Mouse (Mus musculus) left cerebral cortex, postnatal 25 days (tissue): ENCODE data around the gene N4bp1. TPM values are rescaled to one million over a fixed set of nuclear protein-coding genes. Genes with fewer than 3 reads are reported as not detected.

Experiments used
- DNase-seq, 2 experiments: peaks; one replicate each; pipeline ENCODE4 v3.0.0; 2022; ENCODE audit warnings: low spot score in 2 of 2, mixed read lengths in 1 of 2
- intact Hi-C: fragments of 180-260 bp; cut with DNase I; formaldehyde crosslinking; loops from one replicate; pipeline ENCODE4 v1.15.1; 2025
- total RNA-seq, 2 experiments: library from RNA; stranded (reverse); gene quantifications; 2 replicates each; pipeline ENCODE4 v1.2.3; 2021

N4bp1 gene
- total RNA-seq, 2 experiments from 2014 or later: 33.5 to 34.0 TPM

GRCm38 (mm10) chr8:86902656-86903055, 17.6 kb upstream of the N4bp1 start:
- intact Hi-C loops: loop anchor here (2.0 to 5.0 kb wide), 3 partner anchors 80 to 1300 kb away; no protein-coding TSS in a partner anchor
- DNase-seq: no peak

- no peak for DNase-seq
- intact Hi-C loops: loop anchor here (2.0 to 5.0 kb wide), 3 partner anchors 79 to 1300 kb away; no protein-coding TSS in a partner anchor
These were observed 16.9 kb upstream of the N4bp1 start for GRCm38 (mm10) chr8:86901972-86902371.

GRCm38 (mm10) chr8:86897726-86898419, 12.8 kb upstream of the N4bp1 start:
- intact Hi-C loops: loop anchor here (5.0 kb wide), 1 partner anchor 151 kb away; the partner anchor contains the start of genes Gm10638 and Siah1a
- DNase-seq: no peak

GRCm38 (mm10) chr8:86895390-86895789, 10.3 kb upstream of the N4bp1 start:
- intact Hi-C loops: loop anchor here (5.0 kb wide), 1 partner anchor 148 kb away; the partner anchor contains the start of genes Gm10638 and Siah1a
- no peak for DNase-seq

GRCm38 (mm10) chr8:86894194-86894761, 9.2 kb upstream of the N4bp1 start:
- DNase-seq: no peak
- intact Hi-C loops: no loop called here

GRCm38 (mm10) chr8:86893554-86893953, 8.5 kb upstream of the N4bp1 start:
- intact Hi-C loops: no loop called here
- DNase-seq: no peak

GRCm38 (mm10) chr8:86891533-86891932, 6.5 kb upstream of the N4bp1 start:
- intact Hi-C loops: no loop called here

GRCm38 (mm10) chr8:86888058-86888939, 3.2 kb upstream of the N4bp1 start:
- intact Hi-C loops: loop anchor here (10.0 kb wide), 1 partner anchor 263 kb away; the partner anchor contains the start of gene Lonp2
- no peak for DNase-seq

More at GRCm38 (mm10) chr8:86891533-86891932, 6.5 kb upstream of the N4bp1 start:
- no peak for DNase-seq

GRCm38 (mm10) chr8:86884067-86884466, 991 bp downstream of the N4bp1 start:
- intact Hi-C loops: loop anchor here (5.0 to 10.0 kb wide), 2 partner anchors 137 to 259 kb away; partner anchors contain the start of genes Gm10638, Lonp2 and Siah1a

GRCm38 (mm10) chr8:86882568-86883478, 2.2 kb downstream of the N4bp1 start:
- DNase-seq: no peak
- intact Hi-C loops: loop anchor here (5.0 to 10.0 kb wide), 2 partner anchors 136 to 258 kb away; partner anchors contain the start of genes Gm10638, Lonp2 and Siah1a

More at GRCm38 (mm10) chr8:86884067-86884466, 991 bp downstream of the N4bp1 start:
- DNase-seq: peak; percentile 24 to 30

- intact Hi-C loops: loop anchor here (5.0 to 10.0 kb wide), 2 partner anchors 135 to 257 kb away; partner anchors contain the start of genes Gm10638, Lonp2 and Siah1a
- no peak for DNase-seq
These were observed 3.1 kb downstream of the N4bp1 start for GRCm38 (mm10) chr8:86881951-86882350.

- intact Hi-C loops: loop anchor here (5.0 to 10.0 kb wide), 2 partner anchors 134 to 256 kb away; partner anchors contain the start of genes Gm10638, Lonp2 and Siah1a
- DNase-seq: no peak
These were observed 3.9 kb downstream of the N4bp1 start for GRCm38 (mm10) chr8:86881068-86881609.

GRCm38 (mm10) chr8:86876831-86877230, 8.2 kb downstream of the N4bp1 start:
- intact Hi-C loops: no loop called here

GRCm38 (mm10) chr8:86874055-86874454, 11.0 kb downstream of the N4bp1 start:
- intact Hi-C loops: no loop called here

More at GRCm38 (mm10) chr8:86876831-86877230, 8.2 kb downstream of the N4bp1 start:
- no peak for DNase-seq

GRCm38 (mm10) chr8:86873151-86873550, 11.9 kb downstream of the N4bp1 start:
- intact Hi-C loops: no loop called here
- DNase-seq: peak in 1 of 2 experiments; percentile 16

More at GRCm38 (mm10) chr8:86874055-86874454, 11.0 kb downstream of the N4bp1 start:
- DNase-seq: no peak

- no peak for DNase-seq
- intact Hi-C loops: no loop called here
These were observed 12.8 kb downstream of the N4bp1 start for GRCm38 (mm10) chr8:86872097-86872815.

- no peak for DNase-seq
- intact Hi-C loops: no loop called here
These were observed 13.6 kb downstream of the N4bp1 start for GRCm38 (mm10) chr8:86871421-86871820.
